Mouse (Mus musculus): ENCODE data around the gene Mgea5. TPM values are rescaled to one million over a fixed set of nuclear protein-coding genes. Genes with fewer than 3 reads are reported as not detected.

The Mgea5 gene
- total and polyA plus RNA-seq, 3 experiments, result 66.4 to 69.8 (median 69.4) TPM

GRCm38 (mm10) chr19:45717493-45718220 lies 66.0 kb downstream of the Mgea5 start:
- Histone ChIP-seq H3K27me3 (replicated peaks) (no peaks in the 10 kb centered on the region), H3K4me3 (replicated peaks in 1 of 3; ENCODE audit: low read depth in 2 of 3, low read length in 2 of 3, poor library complexity in 1 of 3) (no peak overlapping the region), H3K27ac (ENCODE audit: insufficient read depth, low read depth) (no peak overlapping the region), H3K4me2 (ENCODE audit: insufficient read depth, low read depth, poor library complexity, severe bottlenecking) (no peak overlapping the region), H3K9me3 (replicated peaks; ENCODE audit: low read length) (no peaks in the 10 kb centered on the region), H3K36me3 (replicated peaks in 1 of 2; ENCODE audit: control insufficient read depth in 1 of 2, insufficient read depth in 1 of 2, low read length in 1 of 2) (no peaks in the 10 kb centered on the region), H3K4me1 (ENCODE audit: control insufficient read depth in 1 of 2, insufficient read depth in 2 of 2) (peaks cover 0 to 3% of the 10 kb centered on the region in 2 experiments; a peak in 1 of 4 replicates), H3K9ac (ENCODE audit: insufficient read depth, low read depth) (no peak overlapping the region), H3K79me2 (replicated peaks; ENCODE audit: control insufficient read depth, extremely low read depth, insufficient read depth, poor library complexity, severe bottlenecking) (no peaks in the 10 kb centered on the region)
- dilution Hi-C loops (cut with MboI; ENCODE audit: extremely low pct_ligation_motif_present, extremely low pct_unique_long_range_greater_than_20kb, low sequenced_read_pairs), result no loop called here
- no peak for DNase-seq (ENCODE audit: extremely low read depth)
- in situ Hi-C loops (cut with MboI; ENCODE audit: low pct_ligation_motif_present, low pct_unique_long_range_greater_than_20kb, low sequenced_read_pairs), result no loop called here
- TF ChIP-seq MAFK (IDR thresholded peaks at IDR 0.05; ENCODE audit: insufficient replicate concordance, low read length) (no peak), MAX (IDR thresholded peaks at IDR 0.05; ENCODE audit: low read length) (no peak), E2F4 (IDR thresholded peaks at IDR 0.05; ENCODE audit: insufficient replicate concordance, low read depth, low read length) (no peak)

GRCm38 (mm10) chr19:45708704-45709103 lies 74.9 kb downstream of the Mgea5 start:
- H3K4me3 ChIP-seq (replicated peaks in 1 of 3; ENCODE audit: low read depth in 2 of 3, low read length in 2 of 3, poor library complexity in 1 of 3), result no peak overlapping the region
- peaks cover 5% of the 10 kb centered on the region for H3K27me3 ChIP-seq (replicated peaks)
- no peak overlapping the region for H3K4me2 ChIP-seq (ENCODE audit: insufficient read depth, low read depth, poor library complexity, severe bottlenecking)
- peaks cover 6% of the 10 kb centered on the region for H3K9me3 ChIP-seq (replicated peaks; ENCODE audit: low read length)
- no peaks in the 10 kb centered on the region for H3K36me3 ChIP-seq (replicated peaks in 1 of 2; ENCODE audit: control insufficient read depth in 1 of 2, insufficient read depth in 1 of 2, low read length in 1 of 2)
- no peaks in the 10 kb centered on the region; a peak in 1 of 4 replicates for H3K4me1 ChIP-seq (ENCODE audit: control insufficient read depth in 1 of 2, insufficient read depth in 2 of 2)
- in situ Hi-C loops (cut with MboI; ENCODE audit: low pct_ligation_motif_present, low pct_unique_long_range_greater_than_20kb, low sequenced_read_pairs), result no loop called here
- dilution Hi-C loops (cut with MboI; ENCODE audit: extremely low pct_ligation_motif_present, extremely low pct_unique_long_range_greater_than_20kb, low sequenced_read_pairs), result no loop called here
- DNase-seq (ENCODE audit: extremely low read depth), result no peak
- no peak overlapping the region for H3K9ac ChIP-seq (ENCODE audit: insufficient read depth, low read depth)
- H3K79me2 ChIP-seq (replicated peaks; ENCODE audit: control insufficient read depth, extremely low read depth, insufficient read depth, poor library complexity, severe bottlenecking), result no peaks in the 10 kb centered on the region
- H3K27ac ChIP-seq (ENCODE audit: insufficient read depth, low read depth), result no peak overlapping the region
- no peak for TF ChIP-seq SIN3A (IDR thresholded peaks at IDR 0.05; ENCODE audit: low read length)
- no peak for TF ChIP-seq E2F4 (IDR thresholded peaks at IDR 0.05; ENCODE audit: insufficient replicate concordance, low read depth, low read length)
- TF ChIP-seq HCFC1 (IDR thresholded peaks at IDR 0.05; ENCODE audit: low read depth, low read length), result no peak

Other genes with a start within 250 kb of the Mgea5 start
- 21.0 and 24.6 TPM in 2 replicates for gene Poll, start 223.3 kb downstream of the Mgea5 start, total RNA-seq (2012; rRNA removed)
- gene Poll, start 223.3 kb downstream of the Mgea5 start, total RNA-seq (2014; rRNA removed), result 18.9 and 19.1 TPM in 2 replicates
- 14.0 and 16.5 TPM in 2 replicates for gene Poll, start 223.3 kb downstream of the Mgea5 start, polyA plus RNA-seq (2012; ENCODE audit: insufficient read length, low read depth)
- 30.3 and 34.4 TPM in 2 replicates for gene Gm17018, start 223.2 kb downstream of the Mgea5 start, total RNA-seq (2012; rRNA removed)
- gene Gm17018, start 223.2 kb downstream of the Mgea5 start, total RNA-seq (2014; rRNA removed), result 18.5 and 19.9 TPM in 2 replicates
- gene Gm17018, start 223.2 kb downstream of the Mgea5 start, polyA plus RNA-seq (2012; ENCODE audit: insufficient read length, low read depth), result 40.4 and 54.8 TPM in 2 replicates
- 3.2 and 4.5 TPM in 2 replicates for gene Fbxw4, start 123.5 kb downstream of the Mgea5 start, total RNA-seq (2012; rRNA removed)
- gene Fbxw4, start 123.5 kb downstream of the Mgea5 start, total RNA-seq (2014; rRNA removed), result 4.8 and 7.5 TPM in 2 replicates
- gene Fbxw4, start 123.5 kb downstream of the Mgea5 start, polyA plus RNA-seq (2012; ENCODE audit: insufficient read length, low read depth), result 5.5 and 8.6 TPM in 2 replicates
- not detected in 2 replicates for gene Fgf8, start 40.9 kb downstream of the Mgea5 start, total RNA-seq (2012; rRNA removed)
- gene Fgf8, start 40.9 kb downstream of the Mgea5 start, total RNA-seq (2014; rRNA removed), result not detected in 2 replicates
- not detected in 2 replicates for gene Fgf8, start 40.9 kb downstream of the Mgea5 start, polyA plus RNA-seq (2012; ENCODE audit: insufficient read length, low read depth)
- 189 and 220 TPM in 2 replicates for gene Npm3, start 34.2 kb downstream of the Mgea5 start, total RNA-seq (2012; rRNA removed)
- 225 and 248 TPM in 2 replicates for gene Npm3, start 34.2 kb downstream of the Mgea5 start, total RNA-seq (2014; rRNA removed)
- gene Npm3, start 34.2 kb downstream of the Mgea5 start, polyA plus RNA-seq (2012; ENCODE audit: insufficient read length, low read depth), result 237 TPM in 2 replicates
- gene Kcnip2, start 32.2 kb upstream of the Mgea5 start, total RNA-seq (2012; rRNA removed), result not detected in 2 replicates
- gene Kcnip2, start 32.2 kb upstream of the Mgea5 start, total RNA-seq (2014; rRNA removed), result not detected in 2 replicates
- gene Kcnip2, start 32.2 kb upstream of the Mgea5 start, polyA plus RNA-seq (2012; ENCODE audit: insufficient read length, low read depth), result not detected in 2 replicates
- gene Armh3, start 214.7 kb upstream of the Mgea5 start, total RNA-seq (2012; rRNA removed), result 1.9 and 2.2 TPM in 2 replicates
- gene Armh3, start 214.7 kb upstream of the Mgea5 start, total RNA-seq (2014; rRNA removed), result 1.1 and 1.3 TPM in 2 replicates
- gene Armh3, start 214.7 kb upstream of the Mgea5 start, polyA plus RNA-seq (2012; ENCODE audit: insufficient read length, low read depth), result 4.3 and 4.9 TPM in 2 replicates
- gene Hps6, start 219.7 kb upstream of the Mgea5 start, total RNA-seq (2012; rRNA removed), result 10.5 and 10.6 TPM in 2 replicates
- 6.0 and 6.7 TPM in 2 replicates for gene Hps6, start 219.7 kb upstream of the Mgea5 start, total RNA-seq (2014; rRNA removed)
- 5.1 and 5.8 TPM in 2 replicates for gene Hps6, start 219.7 kb upstream of the Mgea5 start, polyA plus RNA-seq (2012; ENCODE audit: insufficient read length, low read depth)

Measured in CH12.LX (cell line).